Mouse (Mus musculus): ENCODE data around the gene Snx29. TPM values are rescaled to one million over a fixed set of nuclear protein-coding genes. Genes with fewer than 3 reads are reported as not detected.
A peak's percentile ranks its signal among the peaks of the same experiment; 100 is the strongest.

Snx29 gene
- polyA plus RNA-seq, 1 experiment from 2014 or later = 4.4 TPM

DNA sequence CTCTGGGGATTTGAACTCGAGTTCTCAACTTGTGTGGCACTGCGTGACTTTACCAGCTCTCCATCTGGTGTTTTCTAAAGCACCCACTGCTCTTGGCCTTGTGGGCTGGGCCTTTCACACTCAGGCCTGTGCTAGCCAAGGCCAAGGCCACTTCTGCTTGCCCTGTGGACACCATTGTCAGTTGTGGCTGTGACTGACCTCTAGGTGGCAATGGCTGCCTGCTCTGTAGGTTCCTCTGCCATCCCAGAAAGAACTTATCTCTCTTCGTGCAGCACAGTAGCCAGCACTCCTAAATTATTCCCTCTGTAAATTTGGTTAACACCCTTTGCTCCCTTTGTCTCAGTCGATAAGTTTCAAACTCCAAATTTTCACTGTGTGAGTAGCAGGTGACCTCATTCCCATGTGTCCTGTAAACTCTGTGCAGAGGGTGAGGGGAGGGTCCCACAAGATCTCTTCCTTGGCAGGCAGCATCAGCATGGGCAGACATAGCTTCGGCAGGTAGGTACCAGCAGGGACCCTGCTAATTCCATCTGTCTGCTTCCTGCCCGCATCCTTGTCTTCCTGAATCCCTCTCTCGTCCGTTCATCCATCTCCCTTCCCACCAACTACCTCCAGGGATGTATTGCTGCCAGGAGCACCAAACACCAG, 375.1 kb downstream of the Snx29 start:
- Histone ChIP-seq H3K9me3 (replicated peaks) (no peaks in the 10 kb centered on the region), H3K36me3 (no peaks in the 10 kb centered on the region), H3K4me3 (replicated peaks) (no peak overlapping the region), H3K4me1 (replicated peaks) (peaks cover 13% of the 10 kb centered on the region), H3K4me2 (no peak overlapping the region), H3K27ac (no peak overlapping the region), H3K27me3 (no peaks in the 10 kb centered on the region), H3K9ac (no peak overlapping the region)
- DNase-seq (no peak), ATAC-seq (ENCODE audit: low read depth) (no peak)
- 54% methylated on average over 8 of the region's 8 CpGs for WGBS (ENCODE audit: insufficient replicate concordance)

DNA sequence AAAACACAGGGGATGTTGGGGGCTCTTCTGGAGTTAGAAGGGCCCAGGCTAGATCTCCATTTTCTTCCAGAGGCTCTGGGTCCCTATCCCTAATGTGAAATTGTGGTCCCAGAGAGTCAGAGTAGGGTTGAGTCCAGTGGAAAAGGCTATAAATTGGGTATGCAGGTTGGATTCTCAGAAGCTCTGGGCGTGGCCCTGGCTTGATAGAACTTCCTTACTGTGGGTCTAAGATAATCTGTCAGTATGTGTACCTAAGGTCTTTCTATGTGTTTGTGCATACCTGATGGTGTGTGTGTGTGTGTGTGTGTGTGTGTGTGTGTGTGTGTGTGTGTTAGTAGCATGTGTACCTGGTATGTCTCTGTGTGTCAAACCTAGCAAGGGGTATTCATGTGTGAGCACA, 378.9 kb downstream of the Snx29 start:
- H3K4me2 ChIP-seq = no peak overlapping the region
- no peaks in the 10 kb centered on the region for H3K36me3 ChIP-seq
- H3K9me3 ChIP-seq (replicated peaks) = no peaks in the 10 kb centered on the region
- no peak for DNase-seq
- peaks cover 13% of the 10 kb centered on the region for H3K4me1 ChIP-seq (replicated peaks)
- no peak overlapping the region for H3K27ac ChIP-seq
- WGBS (ENCODE audit: insufficient replicate concordance) = 58% methylated on average over 1 of the region's 1 CpGs
- H3K9ac ChIP-seq = no peak overlapping the region
- no peaks in the 10 kb centered on the region for H3K27me3 ChIP-seq
- no peak overlapping the region for H3K4me3 ChIP-seq (replicated peaks)
- peak; percentile 67 for ATAC-seq (ENCODE audit: low read depth)

GRCm38 (mm10) chr16:11704096-11704495, 381.4 kb downstream of the Snx29 start:
- no peak overlapping the region for H3K27ac ChIP-seq
- no peak overlapping the region for H3K4me3 ChIP-seq (replicated peaks)
- H3K27me3 ChIP-seq = no peaks in the 10 kb centered on the region
- WGBS (ENCODE audit: insufficient replicate concordance) = 61% methylated on average over 5 of the region's 5 CpGs
- H3K36me3 ChIP-seq = no peaks in the 10 kb centered on the region
- no peaks in the 10 kb centered on the region for H3K9me3 ChIP-seq (replicated peaks)
- ATAC-seq (ENCODE audit: low read depth) = no peak
- no peak for DNase-seq
- peaks cover 13% of the 10 kb centered on the region for H3K4me1 ChIP-seq (replicated peaks)
- H3K4me2 ChIP-seq = no peak overlapping the region
- no peak overlapping the region for H3K9ac ChIP-seq

- no peaks in the 10 kb centered on the region for H3K27me3 ChIP-seq
- no peak overlapping the region for H3K27ac ChIP-seq
- H3K4me3 ChIP-seq (replicated peaks) = no peak overlapping the region
- peaks cover 13% of the 10 kb centered on the region for H3K4me1 ChIP-seq (replicated peaks)
- H3K9ac ChIP-seq = no peak overlapping the region
- H3K36me3 ChIP-seq = no peaks in the 10 kb centered on the region
- no peak overlapping the region for H3K4me2 ChIP-seq
- DNase-seq = no peak
- 63% methylated on average over 4 of the region's 4 CpGs for WGBS (ENCODE audit: insufficient replicate concordance)
- H3K9me3 ChIP-seq (replicated peaks) = no peaks in the 10 kb centered on the region
- ATAC-seq (ENCODE audit: low read depth) = no peak
These were observed 382.7 kb downstream of the Snx29 start for GRCm38 (mm10) chr16:11705456-11705855.

- Histone ChIP-seq H3K4me1 (replicated peaks) (no peaks in the 10 kb centered on the region), H3K4me2 (no peak overlapping the region), H3K9me3 (replicated peaks) (no peaks in the 10 kb centered on the region), H3K27ac (no peak overlapping the region), H3K27me3 (no peaks in the 10 kb centered on the region), H3K4me3 (replicated peaks) (no peak overlapping the region), H3K36me3 (no peaks in the 10 kb centered on the region), H3K9ac (no peak overlapping the region)
- no peak for ATAC-seq (ENCODE audit: low read depth)
- DNase-seq = no peak
- 91% methylated on average over 2 of the region's 2 CpGs for WGBS (ENCODE audit: insufficient replicate concordance)
These were observed 385.4 kb downstream of the Snx29 start for GRCm38 (mm10) chr16:11708097-11708496.

GRCm38 (mm10) chr16:11709382-11709781, 386.7 kb downstream of the Snx29 start:
- Histone ChIP-seq H3K27me3 (no peaks in the 10 kb centered on the region), H3K4me3 (replicated peaks) (no peak overlapping the region), H3K4me1 (replicated peaks) (no peaks in the 10 kb centered on the region), H3K9me3 (replicated peaks) (no peaks in the 10 kb centered on the region), H3K36me3 (no peaks in the 10 kb centered on the region), H3K27ac (no peak overlapping the region), H3K4me2 (no peak overlapping the region), H3K9ac (no peak overlapping the region)
- ATAC-seq (ENCODE audit: low read depth) (no peak), DNase-seq (no peak)
- WGBS (ENCODE audit: insufficient replicate concordance) = 51% methylated on average over 4 of the region's 4 CpGs

GRCm38 (mm10) chr16:11709999-11710667, 387.4 kb downstream of the Snx29 start:
- Histone ChIP-seq H3K4me2 (no peak overlapping the region), H3K27ac (no peak overlapping the region), H3K27me3 (no peaks in the 10 kb centered on the region), H3K36me3 (no peaks in the 10 kb centered on the region), H3K9ac (no peak overlapping the region), H3K4me1 (replicated peaks) (no peaks in the 10 kb centered on the region), H3K9me3 (replicated peaks) (no peaks in the 10 kb centered on the region), H3K4me3 (replicated peaks) (no peak overlapping the region)
- ATAC-seq (ENCODE audit: low read depth) (no peak), DNase-seq (no peak)
- WGBS (ENCODE audit: insufficient replicate concordance) = 48% methylated on average over 5 of the region's 5 CpGs

DNA sequence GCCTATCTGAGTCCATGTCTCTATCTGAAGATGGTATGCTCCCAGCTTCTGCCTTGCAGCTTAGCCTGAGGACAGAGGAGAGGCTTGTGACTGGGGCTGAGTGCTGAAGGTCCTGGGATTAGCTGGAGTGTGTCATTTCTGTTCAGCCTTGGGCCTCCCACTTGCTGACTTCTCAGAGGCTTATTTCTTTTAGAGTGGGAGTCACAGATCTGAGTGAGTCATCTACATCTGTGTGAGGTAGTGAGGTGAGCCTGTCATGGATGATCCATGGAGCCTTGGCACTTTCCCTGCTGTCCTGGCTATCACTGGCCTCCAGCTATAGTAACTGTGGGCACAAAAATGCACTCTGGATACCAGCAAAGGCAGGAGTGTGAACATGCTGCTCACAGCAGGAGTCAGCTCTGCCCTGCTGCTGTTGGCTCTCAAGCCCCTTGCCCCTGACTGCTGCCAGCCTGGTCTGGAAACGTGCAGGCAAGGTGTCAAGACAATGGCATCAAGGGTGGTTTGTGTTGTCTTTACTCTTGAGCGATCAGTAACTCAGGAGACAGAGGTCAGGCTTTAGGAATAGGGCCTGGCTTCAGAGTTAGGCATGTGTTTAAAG, 390.7 kb downstream of the Snx29 start:
- no peak overlapping the region for H3K27ac ChIP-seq
- WGBS (ENCODE audit: insufficient replicate concordance) = 53% methylated on average over 2 of the region's 2 CpGs
- DNase-seq = no peak
- H3K4me3 ChIP-seq (replicated peaks) = no peak overlapping the region
- no peaks in the 10 kb centered on the region for H3K9me3 ChIP-seq (replicated peaks)
- H3K4me2 ChIP-seq = no peak overlapping the region
- no peaks in the 10 kb centered on the region for H3K4me1 ChIP-seq (replicated peaks)
- no peaks in the 10 kb centered on the region for H3K36me3 ChIP-seq
- no peak for ATAC-seq (ENCODE audit: low read depth)
- H3K9ac ChIP-seq = no peak overlapping the region
- H3K27me3 ChIP-seq = no peaks in the 10 kb centered on the region

GRCm38 (mm10) chr16:11716932-11717331, 394.2 kb downstream of the Snx29 start:
- 69% methylated on average over 1 of the region's 1 CpGs for WGBS (ENCODE audit: insufficient replicate concordance)
- H3K27me3 ChIP-seq = no peaks in the 10 kb centered on the region
- ATAC-seq (ENCODE audit: low read depth) = no peak

GRCm38 (mm10) chr16:11725901-11726300, 403.2 kb downstream of the Snx29 start:
- no peak for DNase-seq
- no peak overlapping the region for H3K9ac ChIP-seq
- no peak overlapping the region for H3K4me3 ChIP-seq (replicated peaks)
- ATAC-seq (ENCODE audit: low read depth) = no peak
- no peaks in the 10 kb centered on the region for H3K27me3 ChIP-seq
- no peaks in the 10 kb centered on the region for H3K4me1 ChIP-seq (replicated peaks)
- no peaks in the 10 kb centered on the region for H3K9me3 ChIP-seq (replicated peaks)
- H3K27ac ChIP-seq = no peak overlapping the region
- no peaks in the 10 kb centered on the region for H3K36me3 ChIP-seq
- no peak overlapping the region for H3K4me2 ChIP-seq
- WGBS (ENCODE audit: insufficient replicate concordance) = 65% methylated on average over 2 of the region's 2 CpGs

More at GRCm38 (mm10) chr16:11716932-11717331, 394.2 kb downstream of the Snx29 start:
- Histone ChIP-seq H3K4me1 (replicated peaks) (no peaks in the 10 kb centered on the region), H3K9ac (no peak overlapping the region), H3K9me3 (replicated peaks) (no peaks in the 10 kb centered on the region), H3K27ac (no peak overlapping the region), H3K4me3 (replicated peaks) (no peak overlapping the region), H3K36me3 (no peaks in the 10 kb centered on the region), H3K4me2 (no peak overlapping the region)
- no peak for DNase-seq

DNA sequence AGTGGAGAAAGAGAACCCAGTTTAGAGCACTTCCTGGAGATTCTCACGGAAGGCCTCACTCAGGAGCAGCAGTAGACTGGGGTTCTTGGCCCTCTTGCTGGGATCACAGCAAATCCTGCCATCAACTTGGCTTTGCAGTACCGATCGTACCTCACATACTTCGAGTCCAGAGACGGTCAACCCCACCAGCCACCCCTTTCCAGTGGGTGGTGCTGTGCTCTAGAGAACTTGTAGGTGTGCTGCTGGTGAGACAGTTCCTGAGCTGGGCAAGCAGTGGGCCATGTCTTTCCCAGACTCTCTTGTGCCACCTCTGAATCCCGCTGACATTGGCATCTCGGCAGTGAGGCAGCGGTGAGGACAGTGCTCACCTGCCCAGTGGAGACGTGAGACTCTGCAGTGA, 404.6 kb downstream of the Snx29 start:
- Histone ChIP-seq H3K4me2 (no peak overlapping the region), H3K4me3 (replicated peaks) (no peak overlapping the region), H3K36me3 (no peaks in the 10 kb centered on the region), H3K4me1 (replicated peaks) (no peaks in the 10 kb centered on the region), H3K9ac (no peak overlapping the region), H3K27me3 (no peaks in the 10 kb centered on the region), H3K9me3 (replicated peaks) (no peaks in the 10 kb centered on the region), H3K27ac (no peak overlapping the region)
- WGBS (ENCODE audit: insufficient replicate concordance) = 84% methylated on average over 9 of the region's 9 CpGs
- no peak for DNase-seq
- no peak for ATAC-seq (ENCODE audit: low read depth)

- Histone ChIP-seq H3K4me1 (replicated peaks) (no peaks in the 10 kb centered on the region), H3K36me3 (no peaks in the 10 kb centered on the region), H3K9me3 (replicated peaks) (no peaks in the 10 kb centered on the region), H3K27ac (no peak overlapping the region), H3K9ac (no peak overlapping the region), H3K4me3 (replicated peaks) (no peak overlapping the region), H3K27me3 (no peaks in the 10 kb centered on the region), H3K4me2 (no peak overlapping the region)
- WGBS (ENCODE audit: insufficient replicate concordance) = 49% methylated on average over 3 of the region's 3 CpGs
- ATAC-seq (ENCODE audit: low read depth) (no peak), DNase-seq (no peak)
These were observed 405.4 kb downstream of the Snx29 start for GRCm38 (mm10) chr16:11728131-11728530.
